Mouse (Mus musculus): ENCODE data around the gene Kxd1. TPM values are rescaled to one million over a fixed set of nuclear protein-coding genes. Genes with fewer than 3 reads are reported as not detected.
A peak's percentile ranks its signal among the peaks of the same experiment; 100 is the strongest.

Kxd1 gene
- polyA plus RNA-seq, 1 experiment, result 40.2 TPM

GRCm38 (mm10) chr8:70490061-70490879 lies 37.5 kb downstream of the Kxd1 start:
- Histone ChIP-seq H3K4me1 (peaks cover 84% of the 10 kb centered on the region), H3K4me3 (replicated peaks) (peak overlapping the region; percentile 90), H3K9me3 (no peaks in the 10 kb centered on the region), H3K36me3 (replicated peaks; ENCODE audit: low read length) (no peaks in the 10 kb centered on the region), H3K27me3 (replicated peaks) (peaks cover 98% of the 10 kb centered on the region)
- TF ChIP-seq FLI1 (IDR thresholded peaks at IDR 0.05; ENCODE audit: low read length), result no peak
- TF ChIP-seq GATA1 (IDR thresholded peaks at IDR 0.05; ENCODE audit: borderline replicate concordance, low read length), result no peak

GRCm38 (mm10) chr8:70489576-70489975 lies 38.2 kb downstream of the Kxd1 start:
- TF ChIP-seq GATA1 (IDR thresholded peaks at IDR 0.05; ENCODE audit: borderline replicate concordance, low read length) (no peak), FLI1 (IDR thresholded peaks at IDR 0.05; ENCODE audit: low read length) (no peak)

GRCm38 (mm10) chr8:70488931-70489470 lies 38.8 kb downstream of the Kxd1 start:
- Histone ChIP-seq H3K4me1 (peaks cover 74% of the 10 kb centered on the region), H3K4me3 (replicated peaks) (peak overlapping the region; percentile 90), H3K27me3 (replicated peaks) (peaks cover 98% of the 10 kb centered on the region), H3K9me3 (no peaks in the 10 kb centered on the region), H3K36me3 (replicated peaks; ENCODE audit: low read length) (no peaks in the 10 kb centered on the region)
- TF ChIP-seq GATA1 (IDR thresholded peaks at IDR 0.05; ENCODE audit: borderline replicate concordance, low read length) (no peak), FLI1 (IDR thresholded peaks at IDR 0.05; ENCODE audit: low read length) (no peak)

More at GRCm38 (mm10) chr8:70489576-70489975, 38.2 kb downstream of the Kxd1 start:
- peaks cover 78% of the 10 kb centered on the region for H3K4me1 ChIP-seq
- no peaks in the 10 kb centered on the region for H3K9me3 ChIP-seq
- peak overlapping the region; percentile 90 for H3K4me3 ChIP-seq (replicated peaks)
- no peaks in the 10 kb centered on the region for H3K36me3 ChIP-seq (replicated peaks; ENCODE audit: low read length)
- peaks cover 98% of the 10 kb centered on the region for H3K27me3 ChIP-seq (replicated peaks)

GRCm38 (mm10) chr8:70487993-70488796 lies 39.6 kb downstream of the Kxd1 start:
- Histone ChIP-seq H3K27me3 (replicated peaks) (peaks cover 98% of the 10 kb centered on the region), H3K9me3 (no peaks in the 10 kb centered on the region), H3K4me3 (replicated peaks) (peak overlapping the region; percentile 81)

GRCm38 (mm10) chr8:70486941-70487520 lies 40.7 kb downstream of the Kxd1 start, which contains the start of gene Tmem59l:
Tmem59l (minus strand) TSS chr8:70487358.
- H3K4me1 ChIP-seq, result peaks cover 57% of the 10 kb centered on the region
- H3K27me3 ChIP-seq (replicated peaks), result peaks cover 98% of the 10 kb centered on the region
- H3K4me3 ChIP-seq (replicated peaks), result peak within 1 kb of the TSS; percentile 81
- TF ChIP-seq FLI1 (IDR thresholded peaks at IDR 0.05; ENCODE audit: low read length) (no peak), GATA1 (IDR thresholded peaks at IDR 0.05; ENCODE audit: borderline replicate concordance, low read length) (no peak)
- H3K9me3 ChIP-seq, result no peaks in the 10 kb centered on the region
- no peaks in the 10 kb centered on the region for H3K36me3 ChIP-seq (replicated peaks; ENCODE audit: low read length)

More at GRCm38 (mm10) chr8:70487993-70488796, 39.6 kb downstream of the Kxd1 start:
- peaks cover 68% of the 10 kb centered on the region for H3K4me1 ChIP-seq
- H3K36me3 ChIP-seq (replicated peaks; ENCODE audit: low read length), result no peaks in the 10 kb centered on the region
- no peak for TF ChIP-seq GATA1 (IDR thresholded peaks at IDR 0.05; ENCODE audit: borderline replicate concordance, low read length)

GRCm38 (mm10) chr8:70486191-70486681 lies 41.5 kb downstream of the Kxd1 start:
- TF ChIP-seq GATA1 (IDR thresholded peaks at IDR 0.05; ENCODE audit: borderline replicate concordance, low read length) (no peak), FLI1 (IDR thresholded peaks at IDR 0.05; ENCODE audit: low read length) (no peak)
- no peaks in the 10 kb centered on the region for H3K9me3 ChIP-seq
- no peaks in the 10 kb centered on the region for H3K36me3 ChIP-seq (replicated peaks; ENCODE audit: low read length)
- no peak overlapping the region for H3K4me3 ChIP-seq (replicated peaks)
- peaks cover 60% of the 10 kb centered on the region for H3K4me1 ChIP-seq
- peaks cover 98% of the 10 kb centered on the region for H3K27me3 ChIP-seq (replicated peaks)

GRCm38 (mm10) chr8:70482943-70483342 lies 44.8 kb downstream of the Kxd1 start:
- Histone ChIP-seq H3K4me3 (replicated peaks) (no peak overlapping the region), H3K9me3 (no peaks in the 10 kb centered on the region), H3K4me1 (peaks cover 31% of the 10 kb centered on the region), H3K36me3 (replicated peaks; ENCODE audit: low read length) (no peaks in the 10 kb centered on the region), H3K27me3 (replicated peaks) (peaks cover 89% of the 10 kb centered on the region)
- no peak for TF ChIP-seq GATA1 (IDR thresholded peaks at IDR 0.05; ENCODE audit: borderline replicate concordance, low read length)
- TF ChIP-seq FLI1 (IDR thresholded peaks at IDR 0.05; ENCODE audit: low read length), result no peak

GRCm38 (mm10) chr8:70481908-70482307 lies 45.8 kb downstream of the Kxd1 start:
- H3K27me3 ChIP-seq (replicated peaks), result peaks cover 82% of the 10 kb centered on the region
- no peak overlapping the region for H3K4me3 ChIP-seq (replicated peaks)
- peaks cover 34% of the 10 kb centered on the region for H3K4me1 ChIP-seq
- no peaks in the 10 kb centered on the region for H3K36me3 ChIP-seq (replicated peaks; ENCODE audit: low read length)
- TF ChIP-seq GATA1 (IDR thresholded peaks at IDR 0.05; ENCODE audit: borderline replicate concordance, low read length) (no peak), FLI1 (IDR thresholded peaks at IDR 0.05; ENCODE audit: low read length) (no peak)
- H3K9me3 ChIP-seq, result no peaks in the 10 kb centered on the region

- Histone ChIP-seq H3K4me1 (peaks cover 52% of the 10 kb centered on the region), H3K4me3 (replicated peaks) (peak overlapping the region; percentile 99), H3K9me3 (no peaks in the 10 kb centered on the region), H3K27me3 (replicated peaks) (peaks cover 38% of the 10 kb centered on the region), H3K36me3 (replicated peaks; ENCODE audit: low read length) (peaks cover 20% of the 10 kb centered on the region)
- no peak for TF ChIP-seq GATA1 (IDR thresholded peaks at IDR 0.05; ENCODE audit: borderline replicate concordance, low read length)
- TF ChIP-seq FLI1 (IDR thresholded peaks at IDR 0.05; ENCODE audit: low read length), result no peak
Measured at GRCm38 (mm10) chr8:70477269-70477982, 50.3 kb downstream of the Kxd1 start.

All from megakaryocyte, embryonic 14.5 days (primary cell).